Mouse (Mus musculus): ENCODE measurements around the gene Fut1.

- TF ChIP-seq CTCF (IDR thresholded peaks at IDR 0.05; ENCODE audit: low read depth, low read length) (no peak), POLR2A (IDR thresholded peaks at IDR 0.05; ENCODE audit: extremely low read depth, insufficient read depth, low read length) (no peak)
Observed at GRCm38 (mm10) chr7:45641391-45642040, 24.4 kb downstream of the Fut1 start.

Measured in liver, adult 2 months (tissue).